ENCODE assay signal across 9 mouse cellular contexts in genomic region chr15:31599834-31600233, GRCm38 (mm10). TPM values are rescaled to one million over a fixed set of nuclear protein-coding genes. Genes with fewer than 3 reads are reported as not detected.
DNase-seq lines count a peak whose midpoint lies in the region; ATAC-seq and TF ChIP-seq lines count a peak whose summit lies in the region.
"Had no signal": no experiment of that assay in that cellular context is flagged by ENCODE, and none has a peak within 500 bp of the region (broad histone marks: within the 10 kb centered on the region; RNA-seq: fewer than 3 reads in every experiment).

No protein-coding gene starts in this region.

- peaks cover 65% of the 10 kb centered on the region for H3K79me3 ChIP-seq in C2C12 (ENCODE audit: low read depth)

- no peak overlapping the region for H3K27ac ChIP-seq in forebrain, embryonic 15.5 days (replicated peaks)
- H3K27ac ChIP-seq in liver, embryonic 15.5 days (replicated peaks), result no peak overlapping the region

- DNase-seq in 3T3-L1 (ENCODE audit: low read depth, low spot score), result peak; percentile 47
- DNase-seq in natural killer cell, adult 2 months (ENCODE audit: low spot score in 2 of 2), result no peak
- DNase-seq in layer of hippocampus, adult 18-20 months (ENCODE audit: low spot score in 2 of 2), result no peak
- DNase-seq: thymus, postnatal 14 days had no signal

- H3K9ac ChIP-seq in forebrain, embryonic 15.5 days (replicated peaks), result no peak overlapping the region
- H3K9ac ChIP-seq in liver, embryonic 15.5 days, result peak overlapping the region; percentile 72

- peaks cover 92% of the 10 kb centered on the region for H3K79me2 ChIP-seq in C2C12 (ENCODE audit: control insufficient read depth, insufficient read depth)

- H3K9me3 ChIP-seq in forebrain, embryonic 15.5 days, result no peaks in the 10 kb centered on the region
- H3K9me3 ChIP-seq in liver, embryonic 15.5 days (replicated peaks), result no peaks in the 10 kb centered on the region

- WGBS in forebrain, embryonic 15.5 days, result 81% methylated on average over 4 of the region's 4 CpGs
- WGBS in liver, embryonic 15.5 days (ENCODE audit: insufficient replicate concordance), result 30% methylated on average over 4 of the region's 4 CpGs

- H3K4me2 ChIP-seq in forebrain, embryonic 15.5 days (replicated peaks), result peak overlapping the region; percentile 83
- H3K4me2 ChIP-seq in liver, embryonic 15.5 days, result peak overlapping the region; percentile 78

- H3K36me3 ChIP-seq in C2C12 (ENCODE audit: control insufficient read depth, insufficient read depth), result peaks cover 46% of the 10 kb centered on the region
- H3K36me3 ChIP-seq in forebrain, embryonic 15.5 days, result peaks cover 26% of the 10 kb centered on the region
- peaks cover 39% of the 10 kb centered on the region for H3K36me3 ChIP-seq in liver, embryonic 15.5 days (replicated peaks)

- no peak overlapping the region for H3ac ChIP-seq in C2C12 (ENCODE audit: control insufficient read depth, insufficient read length, low read depth)

- peaks cover 35% of the 10 kb centered on the region for H3K4me1 ChIP-seq in forebrain, embryonic 15.5 days
- H3K4me1 ChIP-seq in liver, embryonic 15.5 days (replicated peaks), result peaks cover 30% of the 10 kb centered on the region

- peak overlapping the region; percentile 99 for H3K4me3 ChIP-seq in C2C12 (ENCODE audit: insufficient read depth, poor library complexity, severe bottlenecking)
- H3K4me3 ChIP-seq in forebrain, embryonic 15.5 days, result peak overlapping the region; percentile 85
- H3K4me3 ChIP-seq in liver, embryonic 15.5 days (replicated peaks), result peak overlapping the region; percentile 67

- no peak for ATAC-seq in forebrain, embryonic 15.5 days (replicated peaks)
- ATAC-seq in liver, embryonic 15.5 days (ENCODE audit: insufficient read depth), result no peak
- no peak for ATAC-seq in megakaryocyte-erythroid progenitor cell, adult 5-6 weeks (replicated peaks; ENCODE audit: low FRiP score, low TSS enrichment, poor library complexity, severe bottlenecking)

- H3K27me3 ChIP-seq in C2C12 (ENCODE audit: control insufficient read depth, insufficient read depth, insufficient read length), result no peaks in the 10 kb centered on the region
- H3K27me3 ChIP-seq in forebrain, embryonic 15.5 days, result no peaks in the 10 kb centered on the region
- H3K27me3 ChIP-seq in liver, embryonic 15.5 days, result no peaks in the 10 kb centered on the region

- no peak for TF ChIP-seq CTCF in C2C12 (IDR thresholded peaks at IDR 0.05; ENCODE audit: control insufficient read depth, insufficient read depth, insufficient read length)

TF ChIP-seq in C2C12, 6 proteins besides CTCF, POLR2A, EP300 and RAD21:
- no peak for TF ChIP-seq USF1 (IDR thresholded peaks at IDR 0.05; ENCODE audit: low read depth)
- no peak for TF ChIP-seq MYOG (IDR thresholded peaks at IDR 0.05; ENCODE audit: control insufficient read depth, extremely low read depth, insufficient read length)
- TF ChIP-seq MAX (IDR thresholded peaks at IDR 0.05), result no peak
- no peak for TF ChIP-seq MYOD1 (IDR thresholded peaks at IDR 0.05; ENCODE audit: control insufficient read depth, insufficient read length, low read depth)

RNA-seq across cellular contexts. Expression of gene Cct5, which starts 1.8 kb away (rescaled TPM):
- 619 TPM for polyA plus RNA-seq in C2C12 (2012; fragmentation: generic; extraction: Trizol)
- polyA plus RNA-seq in forebrain, embryonic 15.5 days (2015; fragmentation: Nextera tagmentation; extraction: Ambion mirVana), result 543 and 551 TPM in 2 replicates
- polyA plus RNA-seq in liver, embryonic 15.5 days (2015; fragmentation: Nextera tagmentation; extraction: Ambion mirVana), result 254 and 263 TPM in 2 replicates
- total RNA-seq in megakaryocyte-erythroid progenitor cell, adult 5-6 weeks (2014; fragmentation: Nextera tagmentation), result 506 and 590 TPM in 2 replicates
- 614 and 625 TPM in 2 replicates for total RNA-seq in megakaryocyte-erythroid progenitor cell, adult 5-6 weeks (2017)
- total RNA-seq in layer of hippocampus, adult 18-20 months (2021), result 100 to 1,000 TPM; 240 to 245 TPM

RNA-seq across cellular contexts. Expression of gene Fam173b, which starts 1.8 kb away (rescaled TPM):
- 34.0 TPM for polyA plus RNA-seq in C2C12 (2012; fragmentation: generic; extraction: Trizol)
- polyA plus RNA-seq in forebrain, embryonic 15.5 days (2015; fragmentation: Nextera tagmentation; extraction: Ambion mirVana), result 10.0 and 11.5 TPM in 2 replicates
- polyA plus RNA-seq in liver, embryonic 15.5 days (2015; fragmentation: Nextera tagmentation; extraction: Ambion mirVana), result 8.3 and 8.6 TPM in 2 replicates
- total RNA-seq in megakaryocyte-erythroid progenitor cell, adult 5-6 weeks (2014; fragmentation: Nextera tagmentation), result 15.0 and 22.3 TPM in 2 replicates
- 5.7 and 11.0 TPM in 2 replicates for total RNA-seq in megakaryocyte-erythroid progenitor cell, adult 5-6 weeks (2017)
- 10 to 100 TPM; 12.5 to 12.6 TPM for total RNA-seq in layer of hippocampus, adult 18-20 months (2021)

RNA-seq across cellular contexts. Expression of gene Cmbl, which starts 34.6 kb away (rescaled TPM):
- 5.3 TPM for polyA plus RNA-seq in C2C12 (2012; fragmentation: generic; extraction: Trizol)
- 5.0 and 7.4 TPM in 2 replicates for polyA plus RNA-seq in forebrain, embryonic 15.5 days (2015; fragmentation: Nextera tagmentation; extraction: Ambion mirVana)
- 11.0 and 13.3 TPM in 2 replicates for polyA plus RNA-seq in liver, embryonic 15.5 days (2015; fragmentation: Nextera tagmentation; extraction: Ambion mirVana)
- total RNA-seq in megakaryocyte-erythroid progenitor cell, adult 5-6 weeks (2014; fragmentation: Nextera tagmentation), result not detected in 2 replicates
- not detected in 2 replicates for total RNA-seq in megakaryocyte-erythroid progenitor cell, adult 5-6 weeks (2017)
- 10 to 100 TPM; 14.3 to 17.7 TPM for total RNA-seq in layer of hippocampus, adult 18-20 months (2021)
- total RNA-seq: monocyte, adult 5-6 weeks had no signal
